Mouse (Mus musculus): ENCODE data around the gene Slc12a3.

The Slc12a3 gene

GRCm38 (mm10) chr8:94328932-94329728 lies at the start of gene Slc12a3:
Gene Slc12a3 (plus strand): TSS chr8:94329201.
- DNase-seq (ENCODE audit: low read depth, low spot score) = no peak

- DNase-seq (ENCODE audit: low read depth, low spot score) = no peak
Measured at GRCm38 (mm10) chr8:94280001-94280613, 48.9 kb upstream of the Slc12a3 start.

GRCm38 (mm10) chr8:94282453-94282985 lies 46.5 kb upstream of the Slc12a3 start:
- DNase-seq (ENCODE audit: low read depth, low spot score) = no peak

- no peak for DNase-seq (ENCODE audit: low read depth, low spot score)
Measured at GRCm38 (mm10) chr8:94284204-94284603, 44.8 kb upstream of the Slc12a3 start.

- no peak for DNase-seq (ENCODE audit: low read depth, low spot score)
Measured at GRCm38 (mm10) chr8:94290606-94291005, 38.4 kb upstream of the Slc12a3 start.

GRCm38 (mm10) chr8:94292072-94292471 lies 36.9 kb upstream of the Slc12a3 start:
- no peak for DNase-seq (ENCODE audit: low read depth, low spot score)

- DNase-seq (ENCODE audit: low read depth, low spot score) = no peak
Measured at GRCm38 (mm10) chr8:94292626-94293025, 36.4 kb upstream of the Slc12a3 start.

- no peak for DNase-seq (ENCODE audit: low read depth, low spot score)
Measured at GRCm38 (mm10) chr8:94295687-94296086, 33.3 kb upstream of the Slc12a3 start.

- no peak for DNase-seq (ENCODE audit: low read depth, low spot score)
Measured at GRCm38 (mm10) chr8:94296312-94296991, 32.5 kb upstream of the Slc12a3 start.

- no peak for DNase-seq (ENCODE audit: low read depth, low spot score)
Measured at GRCm38 (mm10) chr8:94297101-94297500, 31.9 kb upstream of the Slc12a3 start.

- no peak for DNase-seq (ENCODE audit: low read depth, low spot score)
Measured at GRCm38 (mm10) chr8:94300809-94301208, 28.2 kb upstream of the Slc12a3 start.

- no peak for DNase-seq (ENCODE audit: low read depth, low spot score)
Measured at GRCm38 (mm10) chr8:94304412-94304811, 24.6 kb upstream of the Slc12a3 start.

GRCm38 (mm10) chr8:94306989-94307513 lies 21.9 kb upstream of the Slc12a3 start:
- DNase-seq (ENCODE audit: low read depth, low spot score) = no peak

- DNase-seq (ENCODE audit: low read depth, low spot score) = no peak
Measured at GRCm38 (mm10) chr8:94307652-94308051, 21.3 kb upstream of the Slc12a3 start.

GRCm38 (mm10) chr8:94314069-94314468 lies 14.9 kb upstream of the Slc12a3 start:
- no peak for DNase-seq (ENCODE audit: low read depth, low spot score)

- DNase-seq (ENCODE audit: low read depth, low spot score) = no peak
Measured at GRCm38 (mm10) chr8:94317249-94317648, 11.8 kb upstream of the Slc12a3 start.

- no peak for DNase-seq (ENCODE audit: low read depth, low spot score)
Measured at GRCm38 (mm10) chr8:94317691-94318090, 11.3 kb upstream of the Slc12a3 start.

- DNase-seq (ENCODE audit: low read depth, low spot score) = no peak
Measured at GRCm38 (mm10) chr8:94320036-94320435, 9.0 kb upstream of the Slc12a3 start.

- DNase-seq (ENCODE audit: low read depth, low spot score) = no peak
Measured at GRCm38 (mm10) chr8:94322083-94322482, 6.9 kb upstream of the Slc12a3 start.

GRCm38 (mm10) chr8:94323041-94323440 lies 6.0 kb upstream of the Slc12a3 start:
- DNase-seq (ENCODE audit: low read depth, low spot score) = no peak

GRCm38 (mm10) chr8:94324071-94324470 lies 4.9 kb upstream of the Slc12a3 start:
- DNase-seq (ENCODE audit: low read depth, low spot score) = no peak

- no peak for DNase-seq (ENCODE audit: low read depth, low spot score)
Measured at GRCm38 (mm10) chr8:94326016-94326415, 3.0 kb upstream of the Slc12a3 start.
